Mouse (Mus musculus): Measurements from ENCODE around the gene Il17c. TPM values are rescaled to one million over a fixed set of nuclear protein-coding genes. Genes with fewer than 3 reads are reported as not detected.

Gene Il17c
- not detected for total RNA-seq (2021)
- long read RNA-seq, experiment 1 = 0 reads
- long read RNA-seq, experiment 2 = 0 reads

- no peak for DNase-seq
- intact Hi-C loops (cut with DNase I) = no loop called here
Measured at GRCm38 (mm10) chr8:122421376-122422070, at the start of gene Il17c. Il17c (plus strand) TSS chr8:122422020.

- intact Hi-C loops (cut with DNase I) = loop anchor here (5.0 kb wide), 1 partner anchor 102 kb away; the partner anchor contains the start of genes Ctu2 and Rnf166
- no peak for DNase-seq
Measured at GRCm38 (mm10) chr8:122375320-122375719, 46.5 kb upstream of the Il17c start.

DNA sequence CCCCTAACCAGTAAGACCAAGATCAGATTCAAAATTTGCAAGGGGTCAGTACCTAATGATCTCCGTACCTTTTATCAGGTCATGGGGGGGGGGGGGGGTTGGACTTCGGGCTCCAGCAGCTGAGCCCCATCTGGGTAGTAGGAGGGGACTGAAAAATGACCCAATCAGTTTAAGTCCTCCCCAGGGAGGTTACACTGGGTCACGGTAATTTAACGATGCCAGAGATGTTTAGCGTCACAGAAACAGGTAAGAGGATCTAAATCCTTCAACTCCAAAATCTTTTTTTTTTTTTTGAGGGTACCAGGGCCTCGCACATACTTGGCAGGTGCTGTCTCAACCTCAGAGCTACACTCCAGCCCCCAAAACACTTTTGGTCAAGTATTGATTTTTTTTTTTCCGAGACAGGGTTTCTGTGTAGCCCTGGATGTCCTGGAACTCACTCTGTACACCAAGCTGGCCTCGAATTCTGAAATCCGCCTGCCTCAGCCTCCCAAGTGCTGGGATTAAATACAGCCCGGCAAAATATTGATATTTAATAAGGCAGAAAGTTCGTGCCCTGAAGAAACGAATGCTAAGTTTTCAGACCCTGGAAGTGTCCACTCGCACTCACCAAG, 46.0 kb upstream of the Il17c start:
- intact Hi-C loops (cut with DNase I) = loop anchor here (5.0 kb wide), 1 partner anchor 101 kb away; the partner anchor contains the start of genes Ctu2 and Rnf166

DNA sequence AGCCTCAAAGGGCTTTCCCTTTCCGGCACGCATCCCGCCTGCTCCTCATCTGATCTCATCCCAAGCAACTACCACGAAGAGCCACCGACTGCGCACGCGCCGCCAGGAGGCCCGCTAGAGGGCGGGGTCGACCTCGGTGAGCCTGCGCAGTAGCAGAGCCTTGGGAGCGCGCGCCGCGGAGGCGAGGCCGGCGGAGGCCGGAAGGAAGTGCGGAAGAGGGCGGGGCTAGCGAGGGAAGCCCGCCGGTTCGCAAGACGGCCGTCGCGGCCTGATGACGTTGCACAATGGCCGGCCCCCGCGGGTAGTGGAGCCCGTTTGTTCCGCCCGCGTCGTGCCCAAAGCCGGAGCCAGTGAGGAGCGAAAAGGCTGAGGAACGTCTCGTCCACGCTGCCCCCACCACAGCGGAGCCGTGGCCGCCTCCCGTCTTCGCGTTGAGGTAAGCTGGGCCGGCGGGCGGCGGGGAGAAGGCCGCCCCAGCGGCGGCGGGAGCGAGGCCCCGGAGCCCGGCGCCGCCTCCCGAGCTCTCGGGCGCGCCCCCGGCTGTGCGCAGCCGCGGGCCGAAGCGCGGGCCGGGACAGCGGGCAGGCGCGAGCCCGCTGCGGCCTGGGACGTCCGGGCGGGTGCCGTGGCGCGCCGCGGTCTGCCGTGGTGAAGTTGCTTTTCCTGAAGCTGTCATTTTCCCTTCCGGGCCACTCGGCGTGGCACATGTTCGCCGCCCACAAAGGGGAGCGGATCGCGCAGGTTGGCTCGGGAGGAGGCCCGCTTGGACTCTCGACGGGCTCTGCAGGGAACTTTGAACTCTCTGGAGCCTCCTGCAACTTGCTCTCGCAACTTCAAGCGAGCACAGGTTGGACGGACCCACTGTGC, 45.2 kb upstream of the Il17c start, which contains the start of gene Zc3h18:
Gene Zc3h18 (plus strand): TSS at position 245 of the 867 bp plus-strand sequence.
- intact Hi-C loops (cut with DNase I) = loop anchor here (5.0 kb wide), 1 partner anchor 101 kb away; the partner anchor contains the start of genes Ctu2 and Rnf166
- DNase-seq = peak; percentile 100

More for the DNA sequence above, 46.0 kb upstream of the Il17c start:
- no peak for DNase-seq

GRCm38 (mm10) chr8:122383039-122383438, 38.8 kb upstream of the Il17c start:
- intact Hi-C loops (cut with DNase I) = no loop called here
- DNase-seq = no peak

- intact Hi-C loops (cut with DNase I) = no loop called here
- no peak for DNase-seq
Measured at GRCm38 (mm10) chr8:122389357-122389756, 32.5 kb upstream of the Il17c start.

DNA sequence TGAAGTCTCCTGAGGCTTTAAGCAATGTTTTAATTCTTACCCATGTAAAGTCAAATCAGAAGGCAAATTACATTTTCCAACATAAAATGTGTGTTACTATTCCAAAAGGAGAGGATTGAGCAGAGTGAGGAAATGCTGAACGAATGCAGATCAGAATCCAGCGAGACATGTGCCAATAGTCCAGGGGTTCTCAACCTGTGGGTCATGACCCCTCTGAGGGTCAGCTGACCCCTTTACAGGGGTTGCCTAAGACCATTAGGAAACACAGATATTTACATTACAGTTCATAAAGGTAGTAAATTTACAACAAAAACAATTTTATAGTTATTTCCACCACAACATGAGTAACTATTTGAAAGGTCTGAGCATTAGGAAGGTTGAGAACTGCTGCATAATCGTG, 31.1 kb upstream of the Il17c start:
- no peak for DNase-seq
- intact Hi-C loops (cut with DNase I) = no loop called here

GRCm38 (mm10) chr8:122393717-122394116, 28.1 kb upstream of the Il17c start:
- intact Hi-C loops (cut with DNase I) = no loop called here
- no peak for DNase-seq

- DNase-seq = no peak
- intact Hi-C loops (cut with DNase I) = no loop called here
Measured at GRCm38 (mm10) chr8:122395291-122395690, 26.5 kb upstream of the Il17c start.

- intact Hi-C loops (cut with DNase I) = no loop called here
- DNase-seq = no peak
Measured at GRCm38 (mm10) chr8:122398186-122398585, 23.6 kb upstream of the Il17c start.

GRCm38 (mm10) chr8:122405146-122405805, 16.5 kb upstream of the Il17c start:
- intact Hi-C loops (cut with DNase I) = no loop called here
- DNase-seq = no peak

- intact Hi-C loops (cut with DNase I) = no loop called here
- no peak for DNase-seq
Measured at GRCm38 (mm10) chr8:122407678-122408077, 14.1 kb upstream of the Il17c start.

GRCm38 (mm10) chr8:122414311-122414710, 7.5 kb upstream of the Il17c start:
- DNase-seq = no peak
- intact Hi-C loops (cut with DNase I) = no loop called here

DNA sequence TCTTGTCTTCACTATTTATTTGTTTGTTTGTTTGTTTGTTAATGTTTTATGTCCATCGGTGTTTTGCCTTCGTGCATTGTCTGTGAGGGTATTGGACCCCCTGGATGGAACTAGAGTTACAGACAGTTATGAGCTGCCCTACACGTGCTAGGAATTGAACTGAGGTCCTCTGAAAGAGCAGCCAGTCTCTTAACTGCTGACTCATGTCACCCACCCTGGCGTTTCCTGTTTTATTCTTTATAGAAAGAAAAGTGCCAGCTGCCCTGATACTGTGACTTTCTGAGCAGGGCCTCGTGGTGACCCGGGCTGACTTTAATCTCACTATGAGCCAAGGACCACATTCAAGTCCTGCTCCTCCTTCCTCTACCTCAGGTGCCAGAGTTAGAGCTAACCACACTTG, 6.3 kb upstream of the Il17c start:
- intact Hi-C loops (cut with DNase I) = no loop called here
- no peak for DNase-seq

- DNase-seq = peak in 1 of 2 experiments; percentile 49
- intact Hi-C loops (cut with DNase I) = no loop called here
Measured at GRCm38 (mm10) chr8:122419881-122420555, 1.8 kb upstream of the Il17c start.

GRCm38 (mm10) chr8:122423217-122423616, 1.4 kb downstream of the Il17c start:
- no peak for DNase-seq
- intact Hi-C loops (cut with DNase I) = no loop called here

- peak; percentile 70 to 75 for DNase-seq
- intact Hi-C loops (cut with DNase I) = no loop called here
Measured at GRCm38 (mm10) chr8:122423659-122424058, 1.8 kb downstream of the Il17c start.

GRCm38 (mm10) chr8:122426145-122426544, 4.3 kb downstream of the Il17c start:
- no peak for DNase-seq
- intact Hi-C loops (cut with DNase I) = no loop called here

GRCm38 (mm10) chr8:122427607-122428006, 5.8 kb downstream of the Il17c start:
- intact Hi-C loops (cut with DNase I) = no loop called here

GRCm38 (mm10) chr8:122428163-122428562, 6.3 kb downstream of the Il17c start:
- intact Hi-C loops (cut with DNase I) = no loop called here
- no peak for DNase-seq

More at GRCm38 (mm10) chr8:122427607-122428006, 5.8 kb downstream of the Il17c start:
- no peak for DNase-seq

Data from heart, postnatal 14 days (tissue).